Mouse (Mus musculus) c-Kit-positive CD71-positive TER-119-positive erythroid progenitor cells, embryonic 14.5 days (primary cell): ENCODE data around the gene Olfr1222.
"Not testable (repeated sequence)": the region's sequence is repeated elsewhere in the genome, so short reads cannot be mapped to it uniquely, and the experiment has no call there.

Experiments
- DNase-seq: peaks from one replicate; pipeline ENCODE4 v3.0.0-alpha.2; 2013; ENCODE audit warnings: low spot score

Olfr1222 gene

DNA sequence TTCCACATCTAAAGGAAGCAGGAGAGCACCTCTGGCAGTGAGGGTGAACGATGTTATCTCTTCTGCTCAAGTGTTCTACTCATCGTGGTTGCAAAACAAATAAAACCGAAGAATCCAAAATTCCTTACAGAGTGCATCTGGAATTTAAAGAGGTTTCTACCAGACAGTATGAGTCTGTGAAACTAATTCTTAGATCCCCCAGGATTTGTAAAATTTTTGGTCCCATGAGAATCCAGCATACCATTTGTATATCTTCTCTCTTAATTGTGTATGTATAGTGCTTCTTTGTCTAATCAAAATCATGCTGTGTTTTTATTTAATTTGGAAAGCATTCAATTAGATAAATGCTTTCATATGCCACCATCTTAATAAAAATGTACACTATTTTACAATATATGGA lies at the start of gene Olfr1222:
Gene Olfr1222 (minus strand): TSS at position 101 of the 400 bp plus-strand sequence.
- DNase-seq: no peak

DNA sequence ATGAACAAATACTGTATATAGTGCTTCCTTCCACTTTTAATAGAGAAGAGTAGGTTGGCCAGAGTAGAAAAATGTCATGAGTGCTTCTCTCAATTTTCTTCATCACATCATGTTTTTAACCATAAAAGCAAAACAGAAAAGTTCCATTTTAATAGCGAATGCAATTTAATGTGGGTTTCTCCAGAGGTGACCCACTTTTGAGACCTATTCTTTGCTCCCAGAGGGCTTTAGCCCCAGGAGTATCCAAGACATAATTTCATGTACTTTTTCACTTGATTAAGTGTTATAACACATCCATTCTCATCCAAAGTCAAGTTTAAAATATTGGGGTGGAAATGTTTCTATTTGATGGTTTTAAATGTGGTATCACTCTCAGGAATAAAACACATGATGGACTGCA lies 41.7 kb upstream of the Olfr1222 start, which contains the start of gene Olfr1225:
Gene Olfr1225 (minus strand): TSS at position 101 of the 400 bp plus-strand sequence.
- DNase-seq: no peak

DNA sequence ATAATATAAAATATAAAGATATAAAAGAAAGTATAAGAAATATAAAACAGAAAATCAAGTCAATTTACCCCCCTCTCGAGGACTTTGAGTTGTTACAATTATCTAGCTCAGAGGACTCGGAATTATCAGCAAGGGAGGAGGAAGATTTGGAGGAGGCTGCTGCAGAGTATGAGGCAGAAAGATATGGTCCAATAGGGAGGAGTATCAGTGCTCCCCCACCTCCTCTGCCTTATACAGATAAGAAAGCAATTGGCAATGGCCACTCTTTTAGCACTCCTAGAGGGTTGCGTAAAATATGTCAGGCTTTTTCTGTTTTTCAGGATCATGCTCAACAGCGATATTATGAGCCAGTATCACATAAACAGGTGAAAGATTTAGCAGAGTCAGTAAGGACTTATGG lies 31.9 kb upstream of the Olfr1222 start:
- DNase-seq: not testable (repeated sequence)

DNA sequence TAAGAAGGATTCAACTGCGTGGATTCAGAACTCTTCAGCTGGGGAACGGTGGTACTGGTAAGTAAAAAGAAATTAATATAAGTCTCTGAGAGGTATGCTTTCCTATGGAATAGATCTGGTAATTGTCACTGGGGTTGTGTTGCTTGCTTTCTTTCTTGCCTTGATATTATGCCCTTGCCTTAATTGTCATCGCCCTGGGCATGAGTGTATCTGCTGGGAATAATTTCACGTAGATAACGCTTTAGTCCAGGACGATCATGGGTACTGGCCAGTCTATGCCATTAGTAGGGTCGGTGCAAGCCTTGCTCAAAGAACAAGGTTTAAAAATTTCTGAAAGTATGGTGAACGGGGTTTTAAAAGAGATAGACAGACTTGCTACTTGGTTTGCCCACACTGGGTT lies 31.1 kb upstream of the Olfr1222 start, which contains the start of gene Olfr1224-ps1:
Gene Olfr1224-ps1 (minus strand): TSS at position 101 of the 400 bp plus-strand sequence.
- not testable (repeated sequence) for DNase-seq

DNA sequence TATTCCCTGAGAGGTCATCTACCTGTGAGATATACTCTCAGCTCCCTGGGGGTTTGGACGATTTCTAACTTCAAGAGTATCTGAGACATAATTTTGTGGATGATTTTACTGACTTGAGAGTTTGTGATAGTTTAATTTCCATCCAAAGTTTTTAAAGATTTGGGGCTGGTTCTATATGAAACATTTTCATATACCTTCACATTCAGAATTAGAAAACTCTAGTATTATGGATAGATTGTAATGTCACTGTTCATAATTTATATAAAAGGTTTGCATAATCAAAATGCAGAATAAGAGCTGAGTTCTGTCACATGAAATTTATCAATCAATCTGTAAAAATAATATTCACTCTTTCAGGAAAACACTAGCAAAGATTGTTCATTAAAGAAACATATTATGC lies 18.6 kb upstream of the Olfr1222 start, which contains the start of gene Olfr1223:
Gene Olfr1223 (minus strand): TSS at position 101 of the 400 bp plus-strand sequence.
- DNase-seq: no peak

DNA sequence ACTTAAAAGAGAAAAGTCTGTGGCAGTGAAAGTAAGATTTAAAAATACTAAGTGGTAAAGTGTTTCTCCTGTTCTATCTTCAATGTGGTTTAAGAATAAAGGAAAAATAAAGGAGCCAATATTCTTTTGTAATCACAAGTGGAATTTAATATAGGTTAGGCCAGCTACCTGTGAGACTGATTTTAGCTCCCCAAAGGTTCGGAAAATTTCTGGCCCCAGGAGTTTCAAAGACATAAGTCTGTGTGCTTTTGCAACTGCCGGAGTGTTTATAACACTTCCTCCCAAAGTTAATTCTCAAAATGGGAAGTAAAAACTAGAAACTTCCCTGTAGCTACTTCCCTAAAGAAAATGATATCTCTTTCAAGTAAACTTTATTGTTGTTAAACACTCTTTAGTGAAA lies 15.7 kb downstream of the Olfr1222 start, which contains the start of gene Olfr1221:
Gene Olfr1221 (minus strand): TSS at position 101 of the 400 bp plus-strand sequence.
- DNase-seq: no peak

DNA sequence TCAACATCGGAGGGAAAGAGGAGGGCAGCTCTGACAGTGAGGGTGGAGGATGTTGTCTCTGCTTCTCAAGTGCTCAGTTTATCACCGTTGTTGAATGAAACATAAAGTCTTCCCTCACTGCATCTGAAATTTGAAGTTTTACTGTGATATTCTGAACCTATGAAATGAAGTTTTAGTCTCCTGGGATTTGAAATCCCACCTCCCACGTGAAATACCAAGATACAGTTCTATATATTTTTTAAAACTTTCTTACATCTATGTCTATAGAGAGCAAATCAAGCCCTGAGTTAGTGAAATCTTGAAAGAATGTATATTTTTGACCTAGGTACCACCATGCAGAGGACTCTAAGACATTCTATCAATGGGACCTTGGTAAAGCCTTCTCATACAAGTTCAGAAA lies 26.1 kb downstream of the Olfr1222 start, which contains the start of gene Olfr1220:
Gene Olfr1220 (minus strand): TSS at position 101 of the 400 bp plus-strand sequence.
- no peak for DNase-seq

DNA sequence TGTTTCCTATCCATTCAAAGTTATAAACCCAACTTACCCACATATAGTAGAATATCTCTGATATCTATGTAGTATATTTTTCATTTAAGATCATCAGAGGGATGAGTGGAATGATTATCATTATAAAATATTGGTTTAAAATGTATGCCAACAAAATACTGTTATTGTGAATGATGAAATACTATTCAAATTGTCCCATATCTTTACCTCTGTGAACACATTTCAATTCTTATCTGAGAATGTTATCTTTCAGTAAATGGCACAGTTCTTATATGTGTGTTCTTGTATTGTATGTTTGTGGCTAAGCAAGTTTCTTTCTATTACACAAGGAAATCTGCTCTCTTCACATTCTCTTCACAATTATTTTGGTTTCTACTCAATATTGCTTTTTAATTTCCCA lies 27.2 kb downstream of the Olfr1222 start:
- no peak for DNase-seq

DNA sequence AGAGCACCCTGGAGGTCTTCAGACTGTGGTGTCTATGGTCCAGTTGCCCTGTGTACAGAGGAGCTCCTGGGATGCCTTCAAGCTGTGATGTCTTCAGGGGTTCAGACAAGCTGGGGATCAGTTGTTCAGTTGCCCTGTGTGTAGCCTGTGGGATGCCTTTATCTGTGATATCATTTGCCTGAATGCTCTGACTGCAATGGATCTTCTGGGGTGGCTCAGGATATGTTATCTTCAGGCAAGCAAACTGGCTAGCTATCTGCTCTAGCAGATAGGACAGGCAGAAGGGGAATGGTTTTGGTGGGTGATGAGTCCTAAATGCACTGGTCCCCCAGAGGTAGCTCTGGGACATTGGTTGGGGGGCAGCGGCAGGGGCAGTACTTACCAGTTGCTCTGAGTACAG lies 39.0 kb downstream of the Olfr1222 start:
- DNase-seq: no peak

DNA sequence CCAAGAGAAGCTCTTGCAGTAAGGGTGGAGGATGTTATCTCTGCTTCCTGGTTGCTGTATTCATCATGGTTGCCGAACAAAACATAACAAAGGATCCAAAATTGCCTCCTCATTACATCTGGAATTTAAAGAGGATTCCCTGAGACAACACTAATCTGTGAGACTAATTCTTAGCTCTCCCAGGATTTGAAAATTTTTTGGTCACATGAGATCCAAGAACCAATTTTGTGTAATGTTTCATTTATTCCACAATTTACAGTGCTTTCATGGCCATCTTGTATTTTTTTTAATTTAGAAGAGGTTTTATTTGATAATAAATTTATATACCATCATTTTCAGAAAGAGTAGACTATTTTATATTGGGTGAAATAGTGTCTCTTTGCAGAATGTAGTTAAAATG lies 49.4 kb downstream of the Olfr1222 start, which contains the start of gene Olfr1219:
Gene Olfr1219 (minus strand): TSS at position 101 of the 400 bp plus-strand sequence.
- no peak for DNase-seq

DNA sequence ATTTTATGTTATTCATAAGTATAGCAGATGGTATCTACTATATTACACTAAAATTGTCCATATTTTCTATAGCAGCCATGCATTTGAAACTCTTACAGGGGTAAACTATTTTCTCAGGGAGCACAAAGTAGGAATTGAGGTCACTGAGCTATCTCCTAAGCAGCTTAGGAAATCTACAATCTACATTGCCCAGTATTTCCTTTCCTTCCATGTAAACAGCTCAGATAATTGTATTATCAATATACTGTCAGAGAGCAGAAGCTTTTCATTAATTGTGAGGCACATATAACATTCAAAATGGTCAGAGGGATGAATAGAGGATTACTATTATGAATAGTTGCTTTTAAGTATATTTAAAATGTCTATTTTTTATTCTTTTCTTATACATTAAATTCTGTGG lies 51.4 kb downstream of the Olfr1222 start:
- no peak for DNase-seq
